Mouse (Mus musculus) frontal cortex, postnatal 25 days (tissue): ENCODE data around the gene Tmem186.

Experiments used
- DNase-seq, 2 experiments: peaks; one replicate each; pipeline ENCODE4 v3.0.0; 2022; ENCODE audit warnings: low spot score in 2 of 2

Gene Tmem186

DNA sequence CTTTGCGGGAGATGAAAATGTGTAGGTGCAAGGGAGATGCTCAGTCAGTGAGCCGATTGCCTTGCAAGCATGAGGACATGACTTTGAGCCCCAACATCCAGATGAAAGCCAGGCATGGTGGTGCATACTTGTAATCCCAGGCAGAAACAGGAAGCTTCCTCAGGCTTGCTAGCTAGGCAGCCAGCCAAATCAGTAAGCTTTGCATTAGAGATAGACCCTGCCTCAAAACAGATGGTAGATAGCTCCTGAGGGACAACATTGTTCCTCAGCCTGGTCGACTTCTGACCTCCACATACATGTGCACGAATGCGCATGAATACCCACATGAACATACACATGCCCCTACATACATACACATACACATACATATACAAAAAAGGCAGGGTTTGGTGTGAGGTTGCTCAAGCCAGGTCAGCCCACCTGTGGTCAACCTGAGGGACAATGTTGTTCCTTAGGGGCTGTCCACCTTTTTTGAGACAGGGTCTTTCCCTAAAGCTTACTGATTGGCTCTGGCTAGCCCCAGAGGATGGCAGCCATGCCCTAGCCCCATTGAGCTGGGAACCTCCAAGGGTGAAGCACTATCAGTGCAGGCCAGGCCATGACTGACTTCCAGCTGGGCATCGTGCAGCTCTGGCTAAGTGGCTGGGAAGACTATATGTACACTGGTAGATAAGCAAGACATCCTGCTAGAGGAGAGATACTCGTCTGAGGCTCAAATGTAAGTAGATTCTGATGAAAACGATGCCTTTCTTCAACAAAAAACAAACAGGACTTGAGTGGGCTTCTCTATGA is 25.1 kb downstream of the Tmem186 start:
- DNase-seq: no peak

DNA sequence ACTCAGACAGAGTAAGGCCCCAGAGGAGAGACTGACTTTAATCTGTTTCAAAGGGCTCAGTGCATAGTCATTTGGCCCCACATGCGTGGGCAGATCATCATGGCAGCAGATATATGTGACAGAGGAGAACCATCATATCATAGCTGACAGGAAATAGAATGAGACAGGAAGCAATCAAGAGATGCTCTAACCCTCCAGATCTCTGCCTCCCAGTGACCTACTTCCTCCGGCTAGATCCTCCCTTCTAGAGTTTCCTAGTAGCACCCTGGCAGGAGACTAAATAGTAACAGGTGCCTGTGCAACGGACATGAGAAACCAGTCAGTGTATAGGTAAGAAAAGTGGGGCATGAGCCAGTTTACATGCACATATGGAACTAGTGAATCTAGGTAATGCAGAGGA is 27.1 kb downstream of the Tmem186 start:
- no peak for DNase-seq

DNA sequence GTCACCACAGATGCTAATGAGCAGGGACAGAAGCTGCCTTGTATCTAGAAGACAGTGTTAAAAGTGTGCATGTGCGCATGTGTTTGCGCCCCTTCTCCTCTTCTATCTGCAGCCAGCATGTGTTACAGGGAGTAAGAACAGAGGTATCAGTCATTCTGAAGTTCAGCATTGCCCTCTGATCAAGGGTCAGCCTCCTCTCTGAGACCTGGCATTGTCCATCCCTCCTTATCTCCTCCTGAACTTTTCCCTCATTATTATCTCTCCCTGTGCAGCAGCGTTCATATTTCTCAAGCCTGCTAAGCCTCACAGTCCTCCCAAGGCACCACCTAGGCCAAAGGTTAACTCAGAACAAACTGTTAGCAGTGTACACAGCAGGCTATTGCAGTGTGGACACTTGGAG is 33.7 kb downstream of the Tmem186 start:
- DNase-seq: no peak

DNA sequence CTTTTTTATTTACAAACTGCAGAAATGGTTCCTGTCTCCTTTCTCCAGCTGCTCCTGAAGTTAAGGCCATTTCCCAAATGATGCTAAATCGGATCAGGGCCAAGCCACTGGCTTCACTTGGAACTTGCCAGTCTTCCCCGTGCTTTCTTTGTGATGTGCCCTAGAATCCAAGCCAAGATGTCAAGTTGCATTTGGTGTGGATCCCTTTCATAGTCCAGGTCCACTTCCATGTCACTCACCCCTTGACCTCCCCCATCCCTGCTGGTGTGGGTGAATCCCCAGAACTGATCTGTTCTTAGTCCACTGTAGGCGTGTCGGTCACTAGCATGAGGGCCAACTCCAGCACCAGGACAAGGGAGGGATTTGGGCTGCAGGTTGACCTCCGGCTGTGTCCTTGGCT is 40.0 kb downstream of the Tmem186 start:
- DNase-seq: no peak

DNA sequence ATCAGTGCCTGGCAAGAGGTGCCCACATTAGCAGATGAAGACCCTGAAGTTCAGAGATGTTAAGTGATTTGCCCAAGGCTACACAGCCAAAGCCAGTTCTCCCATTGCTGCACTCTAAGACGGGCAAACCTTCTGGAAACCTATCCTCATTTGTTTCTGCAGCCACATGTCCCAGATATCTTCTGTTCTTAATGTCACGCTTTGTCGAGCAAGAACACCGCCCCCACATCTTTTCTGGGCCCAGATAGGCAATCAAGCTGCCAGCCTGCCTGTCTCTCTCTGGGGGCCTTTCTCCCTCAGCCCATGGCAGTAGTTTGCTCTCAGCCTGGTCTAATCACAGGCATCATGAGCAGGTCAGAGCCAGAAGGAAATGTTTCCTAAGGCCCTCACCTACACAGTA is 41.2 kb downstream of the Tmem186 start:
- DNase-seq: no peak

DNA sequence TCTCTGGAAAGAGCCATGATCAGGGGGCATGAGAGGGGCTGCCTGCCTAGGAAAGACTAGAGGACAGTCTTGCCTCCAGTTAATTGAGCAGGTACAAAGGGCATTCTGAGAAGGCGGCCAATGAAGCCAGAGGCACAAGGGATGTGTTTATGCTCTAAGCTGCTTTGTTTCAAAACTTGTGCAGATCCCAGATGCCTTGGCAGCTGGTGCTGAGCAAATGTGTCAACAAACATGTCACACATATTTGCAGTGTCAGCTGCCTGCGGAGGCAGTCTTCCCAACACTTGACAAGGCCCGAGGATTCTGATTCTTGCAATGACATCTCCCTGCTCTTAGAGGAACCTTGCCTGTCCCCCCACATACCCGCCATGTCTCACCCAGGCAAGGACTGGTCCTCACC is 42.1 kb downstream of the Tmem186 start:
- DNase-seq: peak; percentile 30 to 35

DNA sequence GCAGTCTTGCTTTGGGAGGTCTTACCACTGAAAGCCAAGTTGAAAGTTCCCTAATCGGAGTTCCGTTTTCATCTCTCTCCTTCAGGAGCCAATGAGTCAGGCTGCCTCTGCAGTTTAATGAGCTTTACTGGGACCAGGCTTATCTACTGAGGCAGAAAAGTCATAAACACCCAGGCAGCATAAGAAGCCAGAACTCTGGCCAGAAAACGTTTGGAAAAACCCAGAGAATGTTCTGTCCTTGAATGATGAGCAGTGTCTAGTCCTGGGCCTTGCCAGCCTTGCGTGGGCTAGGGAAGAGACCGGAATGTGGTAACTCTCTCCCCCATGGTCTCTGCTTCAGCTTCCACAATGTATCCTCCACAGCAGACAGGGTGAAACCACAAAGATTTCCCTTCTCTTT is 52.5 kb downstream of the Tmem186 start:
- no peak for DNase-seq

DNA sequence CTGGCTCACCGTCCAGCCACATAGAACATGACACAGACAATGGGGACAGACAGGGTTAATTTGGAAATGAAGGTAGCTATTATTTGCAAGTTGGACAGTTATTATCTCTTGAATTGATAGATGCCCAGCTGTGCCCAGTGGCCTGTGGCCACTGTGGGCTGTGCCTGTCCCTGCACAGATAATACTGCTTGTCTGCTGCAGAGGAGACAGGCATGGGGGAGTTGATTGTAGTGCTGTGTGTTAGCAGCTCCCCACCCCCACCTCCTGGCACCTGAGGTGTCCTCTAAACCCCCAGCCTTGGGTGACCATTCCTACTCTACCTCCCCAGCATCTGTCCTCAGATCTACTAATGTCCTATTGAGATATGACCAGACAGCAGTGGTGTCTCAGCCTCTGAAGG is 53.3 kb downstream of the Tmem186 start:
- no peak for DNase-seq
